Mouse (Mus musculus) adrenal gland (tissue): Measurements from ENCODE around the gene Kntc1.
"Not testable (repeated sequence)": the region's sequence is repeated elsewhere in the genome, so short reads cannot be mapped to it uniquely, and the experiment has no call there.

Experiments used
- intact Hi-C: fragments of 180-260 bp; cut with DNase I; formaldehyde crosslinking; loops from one replicate; pipeline ENCODE4 v1.15.1; 2025
- long read RNA-seq, 2 experiments: library from polyadenylated mRNA; unstranded; transcript quantifications; one replicate each; pipeline ENCODE4 v2.0.0; 2020; ENCODE audit warnings: borderline replicate concordance in 1 of 2; ENCODE audit not compliant: insufficient replicate concordance in 1 of 2

The Kntc1 gene
- long read RNA-seq, experiment 1, result 0 reads
- long read RNA-seq, experiment 2, result 0 reads

GRCm38 (mm10) chr5:123749065-123750064 lies at the start of gene Kntc1, which contains the start of gene Rsrc2:
Gene Kntc1, plus strand, starts transcription at chr5:123749716.
Gene Rsrc2, minus strand, starts transcription at chr5:123749414.
- intact Hi-C loops, result loop anchor here (1.0 kb wide), 1 partner anchor 158 kb away; the partner anchor contains the start of gene Denr

GRCm38 (mm10) chr5:123700625-123701024 lies 48.9 kb upstream of the Kntc1 start:
- intact Hi-C loops, result no loop called here

GRCm38 (mm10) chr5:123708598-123708997 lies 40.9 kb upstream of the Kntc1 start:
- intact Hi-C loops, result loop anchor here (5.0 kb wide), 1 partner anchor 34 kb away; no protein-coding TSS in a partner anchor

GRCm38 (mm10) chr5:123709571-123709970 lies 39.9 kb upstream of the Kntc1 start:
- intact Hi-C loops, result loop anchor here (5.0 kb wide), 1 partner anchor 33 kb away; no protein-coding TSS in a partner anchor

GRCm38 (mm10) chr5:123713782-123714181 lies 35.7 kb upstream of the Kntc1 start:
- intact Hi-C loops, result no loop called here

GRCm38 (mm10) chr5:123714622-123715021 lies 34.9 kb upstream of the Kntc1 start:
- intact Hi-C loops, result no loop called here

- intact Hi-C loops, result no loop called here
Measured at GRCm38 (mm10) chr5:123720328-123721311, 28.9 kb upstream of the Kntc1 start, which contains the start of gene Zcchc8. Gene Zcchc8, minus strand, starts transcription at chr5:123721100.

- intact Hi-C loops, result not testable (repeated sequence)
Measured at GRCm38 (mm10) chr5:123723816-123724215, 25.7 kb upstream of the Kntc1 start.

- intact Hi-C loops, result loop anchor here (10.0 kb wide), 1 partner anchor 664 kb away; no protein-coding TSS in a partner anchor
Measured at GRCm38 (mm10) chr5:123730981-123731380, 18.5 kb upstream of the Kntc1 start.

- intact Hi-C loops, result loop anchor here (5.0 kb wide), 1 partner anchor 37 kb away; no protein-coding TSS in a partner anchor
Measured at GRCm38 (mm10) chr5:123744358-123744757, 5.2 kb upstream of the Kntc1 start.

- intact Hi-C loops, result no loop called here
Measured at GRCm38 (mm10) chr5:123746253-123746652, 3.3 kb upstream of the Kntc1 start.

- intact Hi-C loops, result no loop called here
Measured at GRCm38 (mm10) chr5:123747604-123748003, 1.9 kb upstream of the Kntc1 start.

- intact Hi-C loops, result loop anchor here (1.0 kb wide), 1 partner anchor 159 kb away; the partner anchor contains the start of gene Denr
Measured at GRCm38 (mm10) chr5:123748339-123749064, 1.0 kb upstream of the Kntc1 start.

- intact Hi-C loops, result no loop called here
Measured at GRCm38 (mm10) chr5:123765506-123765905, 16.0 kb downstream of the Kntc1 start.

- intact Hi-C loops, result not testable (repeated sequence)
Measured at GRCm38 (mm10) chr5:123766455-123766854, 16.9 kb downstream of the Kntc1 start.

- intact Hi-C loops, result no loop called here
Measured at GRCm38 (mm10) chr5:123773441-123773840, 23.9 kb downstream of the Kntc1 start.

- intact Hi-C loops, result no loop called here
Measured at GRCm38 (mm10) chr5:123780716-123781115, 31.2 kb downstream of the Kntc1 start.

- intact Hi-C loops, result no loop called here
Measured at GRCm38 (mm10) chr5:123781864-123782263, 32.3 kb downstream of the Kntc1 start.

GRCm38 (mm10) chr5:123788976-123789375 lies 39.5 kb downstream of the Kntc1 start:
- intact Hi-C loops, result no loop called here

GRCm38 (mm10) chr5:123793081-123793480 lies 43.6 kb downstream of the Kntc1 start:
- intact Hi-C loops, result no loop called here
